Mouse (Mus musculus) liver, postnatal 0 days (tissue): ENCODE results near the gene Osbp. TPM values are rescaled to one million over a fixed set of nuclear protein-coding genes. Genes with fewer than 3 reads are reported as not detected.

Experiments
- ATAC-seq: fragments of 200-750 bp; cut with Nextera tagmentation; 2 replicates; pipeline ENCODE4 v1.8.0; 2017; ENCODE audit warnings: mild to moderate bottlenecking, moderate library complexity
- DNase-seq: peaks from one replicate; pipeline ENCODE4 v3.0.0-alpha.2; 2016
- H3K27ac ChIP-seq: fragments of 300-500 bp; sonication (generic); 2 replicates; pipeline ENCODE4 v1.5.1; 2014; ENCODE audit warnings: antibody characterized with exemption, moderate library complexity, mild to moderate bottlenecking, low read depth
- H3K27me3 ChIP-seq: fragments of 300-500 bp; sonication (generic); 2 replicates; pipeline ENCODE4 v1.6.1; 2014; ENCODE audit warnings: low read length, control low read depth, mixed read lengths; ENCODE audit not compliant: insufficient read depth
- H3K36me3 ChIP-seq: fragments of 300-500 bp; sonication (generic); replicated peaks from 2 replicates; pipeline ENCODE4 v1.6.1; 2014; ENCODE audit warnings: mild to moderate bottlenecking, control low read depth, low read length, moderate library complexity, mixed read lengths; ENCODE audit not compliant: insufficient read depth
- H3K4me1 ChIP-seq: fragments of 300-500 bp; sonication (generic); 2 replicates; pipeline ENCODE4 v1.6.1; 2014; ENCODE audit warnings: antibody characterized with exemption, mild to moderate bottlenecking, control low read depth; ENCODE audit not compliant: insufficient read depth
- H3K4me2 ChIP-seq: fragments of 300-500 bp; sonication (generic); 2 replicates; pipeline ENCODE4 v1.6.1; 2014; ENCODE audit warnings: low read depth, mild to moderate bottlenecking, low read length, moderate library complexity, mixed read lengths
- H3K4me3 ChIP-seq: fragments of 300-500 bp; sonication (generic); 2 replicates; pipeline ENCODE4 v1.5.1; 2014; ENCODE audit warnings: low read depth, low read length
- H3K9ac ChIP-seq: fragments of 300-500 bp; sonication (generic); replicated peaks from 2 replicates; pipeline ENCODE4 v1.6.1; 2014; ENCODE audit warnings: mild to moderate bottlenecking, moderate library complexity
- H3K9me3 ChIP-seq: fragments of 300-500 bp; sonication (generic); 2 replicates; pipeline ENCODE4 v1.6.1; 2016; ENCODE audit warnings: mild to moderate bottlenecking, control low read depth, low read length, mixed read lengths
- CTCF ChIP-seq: sonication (generic); IDR thresholded peaks from 2 replicates; pipeline ENCODE4 v1.5.1; 2016; ENCODE audit warnings: antibody characterized with exemption, low read depth
- EP300 ChIP-seq: IDR thresholded peaks from 2 replicates; pipeline ENCODE4 v1.6.1; 2016; ENCODE audit warnings: antibody characterized with exemption, low read depth, mild to moderate bottlenecking
- WGBS: fragments of 180-500 bp; shearing (Covaris S2); extraction: QIAGEN DNeasy Blood & Tissue Kit; methylation state at CpG from one replicate; pipeline ENCODE4 v1.1.7; 2014; ENCODE audit not compliant: insufficient replicate concordance; 5-methylcytosine and 5-hydroxymethylcytosine counted together
- microRNA-seq: library from miRNA; unstranded; fragments of <30 nt; microRNA quantifications from one replicate; pipeline ENCODE4, GENCODE M21; 2016
- polyA plus RNA-seq: library from polyadenylated mRNA; unstranded; fragments of >200 nt; fragmentation: Nextera tagmentation; extraction: Ambion mirVana; gene quantifications from 2 replicates; pipeline ENCODE4 v1.2.1, GENCODE M21; 2015

The Osbp gene
- polyA plus RNA-seq, 1 experiment from 2014 or later, result 2.7 TPM

DNA sequence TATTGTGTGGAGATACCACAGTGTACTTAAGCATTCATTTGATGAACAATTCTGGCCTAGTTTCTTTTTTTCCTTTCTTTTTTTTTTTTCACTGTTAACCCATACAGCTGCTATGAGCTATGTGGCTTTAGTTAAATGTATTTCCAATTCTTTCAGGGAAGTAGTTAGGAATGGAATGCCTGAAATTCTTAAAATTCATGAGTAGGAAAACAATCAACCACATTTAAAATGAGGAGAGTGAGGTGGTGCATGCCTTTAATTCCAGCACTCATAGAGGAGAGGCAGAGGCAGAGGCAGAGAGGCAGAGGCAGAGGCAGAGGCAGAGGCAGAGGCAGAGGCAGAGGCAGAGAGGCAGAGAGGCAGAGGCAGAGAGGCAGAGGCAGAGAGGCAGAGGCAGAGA is 72.0 kb downstream of the Osbp start:
- ATAC-seq (no peak), DNase-seq (no peak)
- Histone ChIP-seq H3K9me3 (no peaks in the 10 kb centered on the region), H3K4me2 (no peak overlapping the region), H3K4me3 (no peak overlapping the region), H3K36me3 (no peaks in the 10 kb centered on the region), H3K27ac (no peak overlapping the region), H3K9ac (no peak overlapping the region), H3K4me1 (no peaks in the 10 kb centered on the region), H3K27me3 (no peaks in the 10 kb centered on the region)
- TF ChIP-seq CTCF (no peak), EP300 (no peak)

DNA sequence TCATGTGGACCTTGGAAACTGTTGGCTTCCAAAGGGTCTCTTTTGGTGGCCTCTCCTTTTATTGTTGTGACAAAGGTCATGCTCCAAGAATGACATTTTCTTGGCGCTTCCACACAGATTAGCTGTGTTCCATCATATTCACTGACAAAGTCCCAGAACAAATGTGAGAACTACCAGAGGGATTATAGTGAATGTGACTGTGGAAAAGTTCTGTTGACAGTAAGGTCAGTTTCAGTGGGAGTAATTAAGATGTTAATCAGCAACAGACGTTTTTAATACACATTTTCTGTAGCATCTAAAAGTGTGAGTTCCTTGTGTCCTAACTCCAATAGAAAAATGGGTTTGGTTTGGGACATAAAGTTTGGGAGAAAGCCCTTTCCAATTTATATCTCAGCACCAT is 75.5 kb downstream of the Osbp start, which contains the start of gene Olfr1423:
Gene Olfr1423, minus strand, starts transcription at position 101 of the 400 bp plus-strand sequence.
- H3K27ac ChIP-seq, result no peak within 1 kb of the TSS
- no peak within 1 kb of the TSS for H3K4me3 ChIP-seq
- H3K36me3 ChIP-seq, result no peaks in the 10 kb centered on the region
- no peaks in the 10 kb centered on the region for H3K9me3 ChIP-seq
- WGBS, result 55% methylated on average over 2 of the region's 2 CpGs
- ATAC-seq (no peak), DNase-seq (no peak)
- H3K4me2 ChIP-seq, result no peak within 1 kb of the TSS
- H3K9ac ChIP-seq, result no peak within 1 kb of the TSS
- no peaks in the 10 kb centered on the region for H3K4me1 ChIP-seq
- no peak for TF ChIP-seq EP300
- no peak for TF ChIP-seq CTCF
- no peaks in the 10 kb centered on the region for H3K27me3 ChIP-seq

DNA sequence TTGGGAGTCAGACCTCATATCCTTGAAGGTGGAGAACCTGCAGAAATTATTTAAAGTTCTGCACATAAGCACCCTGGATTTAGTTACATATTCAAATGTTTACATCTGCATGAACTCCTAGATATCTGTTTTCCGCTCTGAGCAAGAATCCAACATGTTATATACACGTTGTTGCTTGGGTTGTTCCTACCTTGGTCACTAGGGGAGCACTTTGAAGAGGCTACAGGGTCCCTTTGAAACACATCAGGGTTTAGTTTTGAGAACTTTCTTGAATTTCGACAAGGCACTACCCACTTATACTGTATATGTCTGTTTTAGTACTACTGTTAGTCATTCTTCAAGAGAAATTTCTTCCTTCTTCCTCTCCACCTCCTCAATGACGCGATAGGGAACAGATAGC is 77.4 kb downstream of the Osbp start:
- Histone ChIP-seq H3K9ac (no peak overlapping the region), H3K4me1 (no peaks in the 10 kb centered on the region), H3K27me3 (no peaks in the 10 kb centered on the region), H3K4me3 (no peak overlapping the region), H3K27ac (no peak overlapping the region), H3K4me2 (no peak overlapping the region), H3K36me3 (no peaks in the 10 kb centered on the region), H3K9me3 (no peaks in the 10 kb centered on the region)
- 82% methylated on average over 5 of the region's 5 CpGs for WGBS
- ATAC-seq (no peak), DNase-seq (no peak)
- TF ChIP-seq CTCF (no peak), EP300 (no peak)

Small RNAs within 50 kb of the gene (microRNA-seq; reads per million reads assigned to microRNA genes)
- 6.9 reads per million, percentile 13 among the genes with 10 or more reads in this experiment for gene Mir6994

Other genes with a start within 250 kb of the Osbp start
- not detected in 2 replicates for gene Gif, start 218.4 kb upstream of the Osbp start, polyA plus RNA-seq
- 35.7 and 38.2 TPM in 2 replicates for gene Mrpl16, start 195.6 kb upstream of the Osbp start, polyA plus RNA-seq
- gene Stx3, start 146.5 kb upstream of the Osbp start, polyA plus RNA-seq, result 3.2 and 3.7 TPM in 2 replicates
- gene Olfr1417, start 126.7 kb upstream of the Osbp start, polyA plus RNA-seq, result not detected in 2 replicates
- gene Olfr1418, start 104.9 kb upstream of the Osbp start, polyA plus RNA-seq, result not detected in 2 replicates
- gene Olfr1419, start 90.8 kb upstream of the Osbp start, polyA plus RNA-seq, result not detected in 2 replicates
- gene Olfr1420, start 79.4 kb upstream of the Osbp start, polyA plus RNA-seq, result not detected in 2 replicates
- gene Patl1, start 53.5 kb upstream of the Osbp start, polyA plus RNA-seq, result 4.9 and 5.4 TPM in 2 replicates
- not detected in 2 replicates for gene Olfr1423, start 75.4 kb downstream of the Osbp start, polyA plus RNA-seq
- gene Olfr1424, start 96.7 kb downstream of the Osbp start, polyA plus RNA-seq, result not detected in 2 replicates
- gene Olfr1425, start 111.8 kb downstream of the Osbp start, polyA plus RNA-seq, result not detected in 2 replicates
- gene Olfr1426, start 126.1 kb downstream of the Osbp start, polyA plus RNA-seq, result not detected in 2 replicates
- gene Olfr1427, start 137.4 kb downstream of the Osbp start, polyA plus RNA-seq, result not detected in 2 replicates
- not detected in 2 replicates for gene Olfr1428, start 150.0 kb downstream of the Osbp start, polyA plus RNA-seq
- gene Olfr76, start 157.3 kb downstream of the Osbp start, polyA plus RNA-seq, result 0.04 TPM in 1 of 2 replicates, not detected in the other
- gene Olfr1555-ps1, start 204.2 kb downstream of the Osbp start, polyA plus RNA-seq, result not detected in 2 replicates
- not detected in 2 replicates for gene Olfr1431, start 234.7 kb downstream of the Osbp start, polyA plus RNA-seq